ENCODE assay signal across 17 mouse cellular contexts in the genomic region with DNA sequence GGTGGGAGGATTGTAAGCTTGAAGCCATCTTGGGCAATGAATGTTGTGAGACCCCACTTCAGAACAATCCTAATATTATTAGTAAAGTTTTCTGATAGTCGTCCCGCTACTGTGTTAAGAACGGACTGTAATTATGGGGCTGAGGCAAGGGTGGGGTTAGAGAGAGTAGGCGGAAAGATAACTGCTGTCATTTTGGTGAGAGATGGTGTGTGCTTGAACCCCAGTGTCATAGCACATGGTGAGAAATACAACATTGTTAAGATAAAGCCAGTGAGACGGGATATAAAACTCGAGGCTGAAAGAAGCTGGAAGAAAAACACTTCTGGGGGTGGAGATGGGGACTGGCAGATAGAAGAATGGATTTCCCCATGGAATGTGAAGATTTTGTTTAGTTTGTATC. TPM values are rescaled to one million over a fixed set of nuclear protein-coding genes. Genes with fewer than 3 reads are reported as not detected.
DNase-seq lines count a peak whose midpoint lies in the region; ATAC-seq and TF ChIP-seq lines count a peak whose summit lies in the region.
"Had no signal": no experiment of that assay in that cellular context is flagged by ENCODE, and none has a peak within 500 bp of the region (broad histone marks: within the 10 kb centered on the region; RNA-seq: fewer than 3 reads in every experiment).

No protein-coding gene starts in this region.

- H3K36me3 ChIP-seq in heart, embryonic 12.5 days = peaks cover 6% of the 10 kb centered on the region
- peaks cover 5% of the 10 kb centered on the region for H3K36me3 ChIP-seq in kidney, embryonic 15.5 days
- H3K36me3 ChIP-seq in ES-Bruce4 (ENCODE audit: control insufficient read depth, insufficient read depth, low read length, poor library complexity, severe bottlenecking) = no peaks in the 10 kb centered on the region
- H3K36me3 ChIP-seq: limb, embryonic 15.5 days had no signal

- H3K27ac ChIP-seq in heart, embryonic 12.5 days (ENCODE audit: poor library complexity, severe bottlenecking) = no peak overlapping the region; the same call in 1 of the 2 replicates
- H3K27ac ChIP-seq in kidney, embryonic 15.5 days = no peak overlapping the region
- no peak overlapping the region for H3K27ac ChIP-seq in ES-Bruce4 (ENCODE audit: insufficient read depth, low read length)
- H3K27ac ChIP-seq in embryonic fibroblast, embryonic 13.5 days (ENCODE audit: insufficient read depth, low read length) = no peak overlapping the region

- H3K9me3 ChIP-seq in heart, embryonic 12.5 days (replicated peaks) = peaks cover 6% of the 10 kb centered on the region
- peaks cover 6% of the 10 kb centered on the region for H3K9me3 ChIP-seq in kidney, embryonic 15.5 days (replicated peaks)
- H3K9me3 ChIP-seq in ES-Bruce4 (replicated peaks; ENCODE audit: control insufficient read depth, insufficient read depth, low read length, poor library complexity, severe bottlenecking) = peaks cover 7% of the 10 kb centered on the region
- H3K9me3 ChIP-seq: limb, embryonic 15.5 days had no signal

- TF ChIP-seq CTCF in ES-Bruce4 (IDR thresholded peaks at IDR 0.05; ENCODE audit: low read depth, low read length) = no peak
- TF ChIP-seq CTCF in embryonic fibroblast, embryonic 13.5 days (IDR thresholded peaks at IDR 0.05; ENCODE audit: borderline replicate concordance, insufficient read depth, low read length) = no peak

- 0 out of 2 replicates have a peak overlapping the region, but pooled peaks have one; percentile 63 for H3K4me3 ChIP-seq in heart, embryonic 12.5 days
- H3K4me3 ChIP-seq in kidney, embryonic 15.5 days (replicated peaks) = no peak overlapping the region
- H3K4me3 ChIP-seq in ES-Bruce4 (ENCODE audit: low read depth, low read length) = no peak overlapping the region
- peak overlapping the region; percentile 56 for H3K4me3 ChIP-seq in embryonic fibroblast, embryonic 13.5 days (ENCODE audit: insufficient read depth, low read length)

- ATAC-seq in heart, embryonic 12.5 days (ENCODE audit: insufficient number of reproducible peaks, low FRiP score) = no peak
- ATAC-seq in kidney, embryonic 15.5 days (replicated peaks; ENCODE audit: low FRiP score) = no peak

- no peak for TF ChIP-seq EP300 in ES-Bruce4 (IDR thresholded peaks at IDR 0.05; ENCODE audit: insufficient read depth, low read depth, low read length)

- 57% methylated on average over 6 of the region's 6 CpGs for WGBS in heart, embryonic 12.5 days
- 74% methylated on average over 6 of the region's 6 CpGs for WGBS in kidney, embryonic 15.5 days

- no peak for TF ChIP-seq POLR2A in ES-Bruce4 (IDR thresholded peaks at IDR 0.05; ENCODE audit: insufficient read depth, low read length)
- no peak for TF ChIP-seq POLR2A in embryonic fibroblast, embryonic 13.5 days (IDR thresholded peaks at IDR 0.05; ENCODE audit: low read depth, low read length)

- H3K9ac ChIP-seq in heart, embryonic 12.5 days = no peak overlapping the region
- H3K9ac ChIP-seq in kidney, embryonic 15.5 days = no peak overlapping the region
- H3K9ac ChIP-seq in ES-Bruce4 (ENCODE audit: low read depth, poor library complexity, severe bottlenecking) = 0 out of 2 replicates have a peak overlapping the region, but pooled peaks have one; percentile 60

- DNase-seq in heart, adult 18-20 months = no peak
- no peak for DNase-seq in kidney, postnatal 10 days
- no peak for DNase-seq in right cerebral cortex, postnatal 4 days
- DNase-seq in thymus, postnatal 14 days = no peak
- DNase-seq: adrenal gland, postnatal 25 days; B cell, adult 2 months; cerebellum, postnatal 25 days; heart, postnatal 10 days; kidney, adult 18-20 months; right cerebral cortex, postnatal 25 days; thymus, adult 18-20 months had no signal

- H3K27me3 ChIP-seq in heart, embryonic 12.5 days (replicated peaks) = no peaks in the 10 kb centered on the region
- H3K27me3 ChIP-seq in kidney, embryonic 15.5 days = no peaks in the 10 kb centered on the region
- no peaks in the 10 kb centered on the region for H3K27me3 ChIP-seq in ES-Bruce4 (ENCODE audit: control insufficient read depth, insufficient read depth, low read length, poor library complexity, severe bottlenecking)
- H3K27me3 ChIP-seq: limb, embryonic 15.5 days; megakaryocyte, embryonic 14.5 days had no signal

- peaks cover 17% of the 10 kb centered on the region for H3K4me1 ChIP-seq in heart, embryonic 12.5 days (replicated peaks)
- H3K4me1 ChIP-seq in kidney, embryonic 15.5 days = peaks cover 15% of the 10 kb centered on the region
- H3K4me1 ChIP-seq in ES-Bruce4 (ENCODE audit: control insufficient read depth, insufficient read depth, low read length) = no peaks in the 10 kb centered on the region
- 0 out of 2 replicates have a peak, but pooled peaks cover 4% of the 10 kb centered on the region for H3K4me1 ChIP-seq in embryonic fibroblast, embryonic 13.5 days (ENCODE audit: control insufficient read depth, insufficient read depth, low read length)

- peak overlapping the region; percentile 69; the same call in 1 of the 2 replicates for H3K4me2 ChIP-seq in heart, embryonic 12.5 days
- H3K4me2 ChIP-seq in kidney, embryonic 15.5 days = peak overlapping the region; percentile 74; the same call in 1 of the 2 replicates

RNA-seq across cellular contexts. Expression of a gene that starts 1.5 kb away (rescaled TPM):
- polyA plus RNA-seq in heart, embryonic 12.5 days (2016; fragmentation: Nextera tagmentation; extraction: Ambion mirVana) = 29.0 and 31.8 TPM in 2 replicates
- total RNA-seq in heart, adult 18-20 months (2021) = 10 to 100 TPM in 1 of 2 experiments, 1 to 10 TPM in 1; 8.7 to 11.2 TPM
- 34.1 and 36.3 TPM in 2 replicates for polyA plus RNA-seq in kidney, embryonic 15.5 days (2015; fragmentation: Nextera tagmentation; extraction: Ambion mirVana)
- polyA plus RNA-seq in ES-Bruce4 (2011; ENCODE audit: insufficient read depth, insufficient read length, low read depth, missing spikeins) = 25.2 and 26.2 TPM in 2 replicates
- 62.9 and 72.8 TPM in 2 replicates for polyA plus RNA-seq in embryonic fibroblast, embryonic 13.5 days (2011; ENCODE audit: insufficient read length, low read depth, missing spikeins)

Comparison
In these comparisons a context has a peak if more than half of its experiments do, and no peak if none do; other contexts are left out.
1. H3K4me3 ChIP-seq: peak in heart, embryonic 12.5 days (single experiment) and embryonic fibroblast, embryonic 13.5 days (single experiment); none in kidney, embryonic 15.5 days (single experiment) and ES-Bruce4 (single experiment).